In the genomic region with DNA sequence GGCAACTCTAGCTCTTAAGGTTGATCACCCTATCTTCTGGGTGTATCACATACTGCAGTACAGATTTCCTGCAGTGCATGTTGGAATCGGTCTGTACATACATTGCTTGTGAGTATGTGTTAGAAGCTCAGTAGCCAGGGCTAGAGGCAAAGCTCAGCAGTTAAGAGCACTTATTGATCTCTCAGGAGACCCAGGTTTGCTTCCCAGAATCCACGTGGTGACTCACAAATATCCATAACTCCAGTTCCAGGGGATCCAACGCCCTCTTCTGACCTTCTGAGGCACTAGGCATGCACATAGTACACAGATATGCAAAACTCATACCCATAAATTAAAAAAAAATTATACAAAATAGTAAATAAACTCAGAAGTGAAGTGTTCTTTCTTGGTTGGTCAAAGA, we compare ENCODE assay signal across 21 mouse cellular contexts. TPM values are rescaled to one million over a fixed set of nuclear protein-coding genes. Genes with fewer than 3 reads are reported as not detected.
DNase-seq lines count a peak whose midpoint lies in the region; ATAC-seq and TF ChIP-seq lines count a peak whose summit lies in the region.
"Had no signal": no experiment of that assay in that cellular context is flagged by ENCODE, and none has a peak within 500 bp of the region (broad histone marks: within the 10 kb centered on the region; RNA-seq: fewer than 3 reads in every experiment).

No protein-coding gene starts in this region.

- TF ChIP-seq POLR2A in testis, adult 2 months (IDR thresholded peaks at IDR 0.05; ENCODE audit: control insufficient read depth, low read depth, low read length), result no peak

- intact Hi-C loops in heart, postnatal 36 days (cut with DNase I), result no loop called here

- H3K27me3 ChIP-seq in testis, adult 2 months (ENCODE audit: control insufficient read depth, insufficient read depth, low read length), result no peaks in the 10 kb centered on the region
- no peaks in the 10 kb centered on the region for H3K27me3 ChIP-seq in liver, embryonic 11.5 days (replicated peaks; ENCODE audit: control insufficient read depth, insufficient read depth, low read length)
- no peaks in the 10 kb centered on the region for H3K27me3 ChIP-seq in liver, embryonic 16.5 days (ENCODE audit: control insufficient read depth, insufficient read depth, low read depth, low read length)
- H3K27me3 ChIP-seq in midbrain, embryonic 14.5 days (ENCODE audit: control insufficient read depth, insufficient read depth, low read length), result no peaks in the 10 kb centered on the region
- H3K27me3 ChIP-seq: embryonic facial prominence, embryonic 12.5 days; heart, embryonic 15.5 days had no signal

- no peak for DNase-seq in testis, postnatal 14 days (ENCODE audit: low spot score)
- DNase-seq in liver, embryonic 11.5 days (ENCODE audit: low spot score), result no peak
- DNase-seq in midbrain, embryonic 14.5 days, result no peak
- no peak for DNase-seq in heart, postnatal 36 days
- DNase-seq: adrenal gland, postnatal 10 days; cerebellum, adult 11-12 months; cerebellum, adult 9-10 months; cerebellum, postnatal 25 days; gastrocnemius, postnatal 10 days; heart, adult 2 months; heart, postnatal 14 days had no signal

- no peak overlapping the region for H3K4me2 ChIP-seq in liver, embryonic 11.5 days
- H3K4me2 ChIP-seq in liver, embryonic 16.5 days (ENCODE audit: low read depth, low read length), result no peak overlapping the region
- no peak overlapping the region for H3K4me2 ChIP-seq in midbrain, embryonic 14.5 days (ENCODE audit: low read length)
- H3K4me2 ChIP-seq: embryonic facial prominence, embryonic 12.5 days; heart, embryonic 11.5 days; heart, embryonic 15.5 days; hindbrain, embryonic 14.5 days had no signal

- TF ChIP-seq CTCF in testis, adult 2 months (IDR thresholded peaks at IDR 0.05; ENCODE audit: control insufficient read depth, insufficient read depth, insufficient replicate concordance, low read depth, low read length), result no peak

- ATAC-seq in liver, embryonic 11.5 days (replicated peaks; ENCODE audit: low FRiP score), result peak; percentile 35; the same call in 1 of the 2 replicates
- ATAC-seq in liver, embryonic 16.5 days (ENCODE audit: low read depth), result peak; percentile 15; the same call in 1 of the 2 replicates
- no peak for ATAC-seq in midbrain, embryonic 14.5 days (ENCODE audit: low FRiP score, low TSS enrichment)
- ATAC-seq in granulocyte monocyte progenitor cell, adult 5-6 weeks (replicated peaks; ENCODE audit: poor library complexity, severe bottlenecking), result no peak
- ATAC-seq: forebrain, embryonic 16.5 days had no signal

- no peaks in the 10 kb centered on the region for H3K36me3 ChIP-seq in testis, adult 2 months (ENCODE audit: control insufficient read depth, insufficient read depth, low read length)
- peaks cover 5% of the 10 kb centered on the region for H3K36me3 ChIP-seq in liver, embryonic 11.5 days (ENCODE audit: control insufficient read depth, insufficient read depth, low read length)
- H3K36me3 ChIP-seq in liver, embryonic 16.5 days (ENCODE audit: control insufficient read depth, insufficient read depth), result peaks cover 9% of the 10 kb centered on the region
- peaks cover 4% of the 10 kb centered on the region; the same call in 1 of the 2 replicates for H3K36me3 ChIP-seq in midbrain, embryonic 14.5 days (ENCODE audit: control insufficient read depth, insufficient read depth, low read length)

- WGBS in liver, embryonic 11.5 days, result 68% methylated on average over 3 of the region's 3 CpGs
- WGBS in liver, embryonic 16.5 days (ENCODE audit: insufficient replicate concordance), result 63% methylated on average over 3 of the region's 3 CpGs
- 80% methylated on average over 3 of the region's 3 CpGs for WGBS in midbrain, embryonic 14.5 days

- no peak overlapping the region for H3K9ac ChIP-seq in liver, embryonic 11.5 days (ENCODE audit: low read depth, low read length)
- H3K9ac ChIP-seq in liver, embryonic 16.5 days (ENCODE audit: low read depth, low read length), result no peak overlapping the region
- H3K9ac ChIP-seq in midbrain, embryonic 14.5 days (replicated peaks; ENCODE audit: low read length), result no peak overlapping the region
- H3K9ac ChIP-seq: embryonic facial prominence, embryonic 12.5 days; heart, embryonic 15.5 days; hindbrain, embryonic 14.5 days had no signal

- no peaks in the 10 kb centered on the region for H3K9me3 ChIP-seq in liver, embryonic 11.5 days (ENCODE audit: control insufficient read depth, low read length)
- no peaks in the 10 kb centered on the region for H3K9me3 ChIP-seq in liver, embryonic 16.5 days (replicated peaks; ENCODE audit: control insufficient read depth, low read length)
- no peaks in the 10 kb centered on the region for H3K9me3 ChIP-seq in midbrain, embryonic 14.5 days (ENCODE audit: control insufficient read depth, low read length)
- H3K9me3 ChIP-seq: embryonic facial prominence, embryonic 12.5 days; G1E; heart, embryonic 15.5 days had no signal

- H3K4me3 ChIP-seq in testis, adult 2 months (ENCODE audit: control insufficient read depth, low read depth, low read length), result peak overlapping the region; percentile 27; the same call in 1 of the 2 replicates
- no peak overlapping the region for H3K4me3 ChIP-seq in liver, embryonic 11.5 days (ENCODE audit: low read depth, low read length)
- no peak overlapping the region for H3K4me3 ChIP-seq in liver, embryonic 16.5 days (ENCODE audit: low read depth, low read length)
- no peak overlapping the region for H3K4me3 ChIP-seq in midbrain, embryonic 14.5 days (replicated peaks; ENCODE audit: low read depth, low read length)
- H3K4me3 ChIP-seq: embryonic facial prominence, embryonic 12.5 days; heart, adult 2 months; heart, embryonic 15.5 days; hindbrain, embryonic 10.5 days had no signal

- no peaks in the 10 kb centered on the region; the same call in 1 of the 2 replicates for H3K4me1 ChIP-seq in testis, adult 2 months (ENCODE audit: control insufficient read depth, insufficient read depth, low read length)
- peaks cover 27% of the 10 kb centered on the region for H3K4me1 ChIP-seq in liver, embryonic 11.5 days (replicated peaks; ENCODE audit: control insufficient read depth, insufficient read depth, low read length)
- peaks cover 28% of the 10 kb centered on the region for H3K4me1 ChIP-seq in liver, embryonic 16.5 days (ENCODE audit: control insufficient read depth, low read depth, low read length)
- H3K4me1 ChIP-seq in midbrain, embryonic 14.5 days (ENCODE audit: control insufficient read depth, insufficient read depth, low read length), result peaks cover 37% of the 10 kb centered on the region

- no peak overlapping the region for H3K27ac ChIP-seq in testis, adult 2 months (ENCODE audit: control insufficient read depth, insufficient read depth, low read depth, low read length)
- peak overlapping the region; percentile 32; the same call in 1 of the 2 replicates for H3K27ac ChIP-seq in liver, embryonic 11.5 days (ENCODE audit: low read depth, low read length)
- H3K27ac ChIP-seq in liver, embryonic 16.5 days (ENCODE audit: low read length), result no peak overlapping the region
- H3K27ac ChIP-seq in midbrain, embryonic 14.5 days (replicated peaks; ENCODE audit: low read depth, low read length), result no peak overlapping the region
- H3K27ac ChIP-seq: embryonic facial prominence, embryonic 12.5 days; heart, adult 2 months; heart, embryonic 15.5 days; hindbrain, embryonic 14.5 days had no signal

RNA-seq across cellular contexts. Expression of a gene that starts 7.0 kb away (rescaled TPM):
- polyA plus RNA-seq in testis, adult 2 months (2012; rRNA removed), result 3.2 and 3.5 TPM in 2 replicates
- 16.4 and 17.4 TPM in 2 replicates for polyA plus RNA-seq in liver, embryonic 11.5 days (2014; fragmentation: Nextera tagmentation; extraction: Ambion mirVana)
- 5.9 and 7.2 TPM in 2 replicates for polyA plus RNA-seq in liver, embryonic 16.5 days (2015; fragmentation: Nextera tagmentation; extraction: Ambion mirVana)
- polyA plus RNA-seq in midbrain, embryonic 14.5 days (2014; fragmentation: Nextera tagmentation; extraction: Ambion mirVana), result 9.2 and 11.1 TPM in 2 replicates
- total RNA-seq in heart, postnatal 36 days (2021), result 1 to 10 TPM; 8.5 to 8.8 TPM
- total RNA-seq in granulocyte monocyte progenitor cell, adult 5-6 weeks (2014; fragmentation: Nextera tagmentation), result 4.9 and 5.8 TPM in 2 replicates
- total RNA-seq in granulocyte monocyte progenitor cell, adult 5-6 weeks (2017), result 5.6 and 6.4 TPM in 2 replicates

RNA-seq across cellular contexts. Expression of a gene that starts 7.2 kb away (rescaled TPM):
- polyA plus RNA-seq in testis, adult 2 months (2012; rRNA removed), result 23.9 and 33.9 TPM in 2 replicates
- polyA plus RNA-seq in liver, embryonic 11.5 days (2014; fragmentation: Nextera tagmentation; extraction: Ambion mirVana), result 92.6 and 93.0 TPM in 2 replicates
- polyA plus RNA-seq in liver, embryonic 16.5 days (2015; fragmentation: Nextera tagmentation; extraction: Ambion mirVana), result 37.6 and 40.5 TPM in 2 replicates
- 41.0 and 50.6 TPM in 2 replicates for polyA plus RNA-seq in midbrain, embryonic 14.5 days (2014; fragmentation: Nextera tagmentation; extraction: Ambion mirVana)
- 10 to 100 TPM; 47.6 to 50.3 TPM for total RNA-seq in heart, postnatal 36 days (2021)
- total RNA-seq in granulocyte monocyte progenitor cell, adult 5-6 weeks (2014; fragmentation: Nextera tagmentation), result 22.6 and 29.3 TPM in 2 replicates
- 55.4 and 70.9 TPM in 2 replicates for total RNA-seq in granulocyte monocyte progenitor cell, adult 5-6 weeks (2017)

Comparison
In these comparisons a context has a peak if more than half of its experiments do, and no peak if none do; other contexts are left out.
1. ATAC-seq: peak in liver, embryonic 11.5 days (single experiment) and liver, embryonic 16.5 days (single experiment); none in midbrain, embryonic 14.5 days (single experiment) and granulocyte monocyte progenitor cell, adult 5-6 weeks (single experiment).